Mouse (Mus musculus): ENCODE results near the gene Lrrc32. TPM values are rescaled to one million over a fixed set of nuclear protein-coding genes. Genes with fewer than 3 reads are reported as not detected.

Gene Lrrc32
- polyA plus RNA-seq, 1 experiment, result 11.2 TPM

DNA sequence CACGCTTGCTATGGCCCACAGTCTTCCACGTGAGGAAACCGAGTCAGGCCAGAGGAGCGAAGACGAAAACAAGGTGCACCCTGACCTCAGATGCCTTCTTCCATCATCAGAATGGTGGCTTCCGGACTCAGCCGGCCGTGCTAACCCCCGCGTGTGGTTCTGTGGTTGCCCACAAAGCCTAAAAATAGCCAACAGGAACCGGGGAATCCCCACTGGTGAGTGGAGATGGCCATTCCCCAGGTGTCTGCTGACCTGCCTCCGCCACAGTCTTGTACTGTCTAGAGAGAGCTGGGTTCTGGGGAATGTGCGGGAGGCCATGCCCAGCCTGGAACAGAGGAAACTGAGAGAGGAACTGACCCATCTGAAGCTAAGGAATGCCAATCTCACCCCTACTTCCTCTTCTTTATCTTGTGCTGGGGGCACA is 45.4 kb downstream of the Lrrc32 start:
- 13% methylated on average over 13 of the region's 13 CpGs for WGBS
- Histone ChIP-seq H3K27me3 (ENCODE audit: control insufficient read depth, insufficient read depth, low read length) (no peaks in the 10 kb centered on the region), H3K36me3 (ENCODE audit: control insufficient read depth, insufficient read depth, low read length) (no peaks in the 10 kb centered on the region), H3K4me1 (ENCODE audit: control insufficient read depth, insufficient read depth, insufficient read length) (peaks cover 31% of the 10 kb centered on the region; the same call in 1 of the 2 replicates), H3K4me3 (ENCODE audit: extremely low read depth, insufficient read depth, insufficient read length) (no peak overlapping the region; the same call in 1 of the 2 replicates), H3K27ac (ENCODE audit: insufficient read depth, low read length) (no peak overlapping the region)
- TF ChIP-seq CTCF (IDR thresholded peaks at IDR 0.05; ENCODE audit: extremely low read depth, insufficient read depth, insufficient read length, insufficient replicate concordance) (no peak), POLR2A (IDR thresholded peaks at IDR 0.05; ENCODE audit: low read depth, low read length) (no peak)
- peak; percentile 57 to 76 for DNase-seq (ENCODE audit: low read depth in 1 of 2, low spot score in 2 of 2)

DNA sequence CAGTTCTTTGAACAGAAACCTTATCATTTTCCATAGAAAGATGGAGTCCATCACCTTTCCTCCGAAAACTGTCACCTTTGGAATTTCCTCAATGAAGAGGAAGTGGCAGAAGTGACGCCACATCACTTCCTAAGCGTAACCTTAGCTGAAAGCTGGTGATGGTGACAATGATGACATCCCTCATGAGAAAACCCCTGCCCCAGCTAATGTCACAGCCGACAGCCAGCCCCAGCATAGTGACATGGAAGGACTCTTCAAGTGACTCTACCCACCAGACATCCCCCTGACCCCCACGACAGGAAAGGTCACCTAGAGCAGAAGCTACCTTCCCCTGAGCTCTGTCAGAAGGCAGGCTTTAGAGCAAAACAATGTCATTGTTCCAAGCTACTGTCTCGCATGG is 46.1 kb downstream of the Lrrc32 start:
- no peak overlapping the region for H3K4me3 ChIP-seq (ENCODE audit: extremely low read depth, insufficient read depth, insufficient read length)
- no peaks in the 10 kb centered on the region for H3K27me3 ChIP-seq (ENCODE audit: control insufficient read depth, insufficient read depth, low read length)
- WGBS, result 63% methylated on average over 6 of the region's 6 CpGs
- H3K27ac ChIP-seq (ENCODE audit: insufficient read depth, low read length), result no peak overlapping the region
- H3K36me3 ChIP-seq (ENCODE audit: control insufficient read depth, insufficient read depth, low read length), result no peaks in the 10 kb centered on the region
- peaks cover 31% of the 10 kb centered on the region; the same call in 1 of the 2 replicates for H3K4me1 ChIP-seq (ENCODE audit: control insufficient read depth, insufficient read depth, insufficient read length)
- DNase-seq (ENCODE audit: low read depth in 1 of 2, low spot score in 2 of 2), result no peak
- TF ChIP-seq CTCF (IDR thresholded peaks at IDR 0.05; ENCODE audit: extremely low read depth, insufficient read depth, insufficient read length, insufficient replicate concordance) (no peak), POLR2A (IDR thresholded peaks at IDR 0.05; ENCODE audit: low read depth, low read length) (no peak)

DNA sequence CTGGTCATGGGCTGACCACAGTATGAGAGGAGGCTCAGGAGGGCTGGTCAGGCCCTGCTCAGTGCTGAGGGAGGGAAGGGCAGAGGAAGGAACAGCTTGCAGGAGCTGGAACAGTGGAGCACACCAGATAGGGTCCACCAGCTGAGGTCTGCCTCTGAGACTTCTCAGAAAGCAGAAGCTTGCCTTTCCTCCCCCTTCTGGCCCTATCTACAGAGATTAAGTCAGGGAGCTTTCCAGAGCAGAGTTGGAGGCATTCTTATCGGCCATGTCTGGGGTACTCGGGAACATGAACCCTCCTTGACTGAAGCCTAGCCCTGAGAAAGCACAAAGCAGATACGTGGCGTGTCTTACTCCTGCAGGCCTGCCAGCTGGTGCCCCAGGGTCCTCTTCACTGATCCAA is 46.8 kb downstream of the Lrrc32 start:
- Histone ChIP-seq H3K27ac (ENCODE audit: insufficient read depth, low read length) (no peak overlapping the region), H3K27me3 (ENCODE audit: control insufficient read depth, insufficient read depth, low read length) (no peaks in the 10 kb centered on the region), H3K4me1 (ENCODE audit: control insufficient read depth, insufficient read depth, insufficient read length) (peaks cover 31% of the 10 kb centered on the region; the same call in 1 of the 2 replicates), H3K4me3 (ENCODE audit: extremely low read depth, insufficient read depth, insufficient read length) (no peak overlapping the region), H3K36me3 (ENCODE audit: control insufficient read depth, insufficient read depth, low read length) (no peaks in the 10 kb centered on the region)
- no peak for TF ChIP-seq CTCF (IDR thresholded peaks at IDR 0.05; ENCODE audit: extremely low read depth, insufficient read depth, insufficient read length, insufficient replicate concordance)
- TF ChIP-seq POLR2A (IDR thresholded peaks at IDR 0.05; ENCODE audit: low read depth, low read length), result no peak
- no peak for DNase-seq (ENCODE audit: low read depth in 1 of 2, low spot score in 2 of 2)
- WGBS, result 72% methylated on average over 4 of the region's 4 CpGs

DNA sequence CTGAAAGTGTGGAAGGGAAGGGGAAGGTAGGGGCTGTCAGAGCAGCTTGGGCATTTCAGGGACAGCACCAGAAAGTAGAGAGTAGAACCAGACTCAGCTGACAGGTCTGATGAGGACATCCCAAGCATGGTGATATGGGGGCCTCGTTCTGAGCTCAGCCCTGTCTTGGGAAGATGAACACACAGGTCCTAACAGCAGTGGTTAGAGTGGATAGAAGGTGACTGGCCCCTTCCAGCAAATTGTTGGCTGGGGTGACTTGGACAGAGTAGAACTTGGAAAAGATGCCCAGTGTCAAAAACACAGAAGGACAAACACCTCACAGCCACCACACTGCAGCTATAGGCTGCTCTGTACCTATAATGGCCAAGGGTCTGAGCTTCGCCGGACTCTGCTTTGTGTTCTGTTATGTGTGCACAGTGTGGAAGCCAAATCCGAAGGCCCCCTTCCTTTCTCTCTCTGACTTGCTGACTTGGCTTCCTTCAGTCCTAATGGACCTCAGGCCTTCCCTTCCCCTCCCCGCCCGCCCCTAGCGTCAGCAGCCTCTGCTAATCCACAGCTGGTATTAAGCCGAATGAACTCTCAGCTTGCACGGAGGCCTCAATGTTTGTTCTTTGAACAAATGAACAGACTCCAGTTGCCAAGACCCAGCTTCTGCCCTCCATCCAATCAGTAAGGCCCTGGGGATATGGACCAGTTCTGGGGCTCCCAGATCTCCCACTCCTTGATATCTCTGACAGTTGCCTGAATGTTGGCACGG is 48.3 kb downstream of the Lrrc32 start:
- no peak overlapping the region for H3K4me3 ChIP-seq (ENCODE audit: extremely low read depth, insufficient read depth, insufficient read length)
- WGBS, result 82% methylated on average over 9 of the region's 10 CpGs
- no peak for DNase-seq (ENCODE audit: low read depth in 1 of 2, low spot score in 2 of 2)
- no peaks in the 10 kb centered on the region for H3K27me3 ChIP-seq (ENCODE audit: control insufficient read depth, insufficient read depth, low read length)
- TF ChIP-seq CTCF (IDR thresholded peaks at IDR 0.05; ENCODE audit: extremely low read depth, insufficient read depth, insufficient read length, insufficient replicate concordance), result no peak
- no peak for TF ChIP-seq POLR2A (IDR thresholded peaks at IDR 0.05; ENCODE audit: low read depth, low read length)
- H3K36me3 ChIP-seq (ENCODE audit: control insufficient read depth, insufficient read depth, low read length), result no peaks in the 10 kb centered on the region
- no peak overlapping the region for H3K27ac ChIP-seq (ENCODE audit: insufficient read depth, low read length)
- H3K4me1 ChIP-seq (ENCODE audit: control insufficient read depth, insufficient read depth, insufficient read length), result peaks cover 26% of the 10 kb centered on the region; the same call in 1 of the 2 replicates

DNA sequence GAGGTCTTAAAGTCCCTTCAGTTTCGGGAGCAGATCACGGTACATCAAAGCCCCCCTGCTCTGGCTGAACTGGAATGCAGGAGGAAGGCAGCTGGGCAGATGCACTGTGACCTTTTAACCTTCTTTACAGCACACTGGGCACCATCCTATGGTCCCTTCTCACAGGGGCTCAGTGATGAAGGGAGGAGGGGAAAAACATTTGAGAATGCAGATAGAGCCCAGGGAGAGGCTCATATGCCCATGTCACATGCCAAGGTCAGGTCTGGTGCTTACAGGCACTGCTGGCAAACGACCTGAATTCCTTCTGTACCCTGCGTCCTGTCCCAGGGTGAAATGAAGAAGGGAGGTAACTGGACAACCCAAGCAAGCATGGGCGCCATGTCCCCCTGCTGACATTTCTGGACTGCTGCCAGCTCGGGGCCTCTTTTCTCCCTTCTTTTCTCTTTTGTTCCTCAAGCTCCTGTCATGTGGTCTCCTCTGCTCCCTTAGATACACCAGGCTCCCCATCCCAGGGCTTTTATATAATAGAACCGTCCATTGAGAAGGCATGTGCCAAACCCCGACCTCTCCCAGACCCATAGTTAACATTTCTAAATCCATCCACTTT is 49.0 kb downstream of the Lrrc32 start:
- no peaks in the 10 kb centered on the region for H3K36me3 ChIP-seq (ENCODE audit: control insufficient read depth, insufficient read depth, low read length)
- no peaks in the 10 kb centered on the region for H3K27me3 ChIP-seq (ENCODE audit: control insufficient read depth, insufficient read depth, low read length)
- peaks cover 26% of the 10 kb centered on the region; the same call in 1 of the 2 replicates for H3K4me1 ChIP-seq (ENCODE audit: control insufficient read depth, insufficient read depth, insufficient read length)
- WGBS, result 82% methylated on average over 8 of the region's 8 CpGs
- H3K27ac ChIP-seq (ENCODE audit: insufficient read depth, low read length), result no peak overlapping the region
- DNase-seq (ENCODE audit: low read depth in 1 of 2, low spot score in 2 of 2), result no peak
- TF ChIP-seq POLR2A (IDR thresholded peaks at IDR 0.05; ENCODE audit: low read depth, low read length) (no peak), CTCF (IDR thresholded peaks at IDR 0.05; ENCODE audit: extremely low read depth, insufficient read depth, insufficient read length, insufficient replicate concordance) (no peak)
- H3K4me3 ChIP-seq (ENCODE audit: extremely low read depth, insufficient read depth, insufficient read length), result no peak overlapping the region

DNA sequence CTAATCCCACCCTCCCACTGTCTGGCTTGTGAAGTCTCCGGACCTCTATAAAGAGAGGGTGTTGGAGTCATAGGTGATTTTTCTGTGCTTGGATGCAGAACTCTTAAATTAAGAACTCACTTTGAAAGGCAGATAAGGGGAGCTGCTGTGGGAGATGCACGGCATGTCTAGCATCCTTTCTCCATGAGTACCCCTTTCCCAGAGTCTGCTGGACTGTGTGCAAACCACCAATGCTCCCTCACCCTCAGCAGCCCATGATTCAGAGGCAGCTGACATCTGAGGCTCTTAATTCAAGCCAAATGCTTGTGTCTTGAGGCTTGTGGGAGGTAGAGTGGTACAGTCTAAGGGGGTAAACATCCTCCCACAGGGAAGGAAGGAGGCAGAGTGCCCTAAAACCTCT is 51.8 kb downstream of the Lrrc32 start:
- H3K36me3 ChIP-seq (ENCODE audit: control insufficient read depth, insufficient read depth, low read length), result no peaks in the 10 kb centered on the region
- no peak overlapping the region for H3K4me3 ChIP-seq (ENCODE audit: extremely low read depth, insufficient read depth, insufficient read length)
- no peak for DNase-seq (ENCODE audit: low read depth in 1 of 2, low spot score in 2 of 2)
- TF ChIP-seq POLR2A (IDR thresholded peaks at IDR 0.05; ENCODE audit: low read depth, low read length) (no peak), CTCF (IDR thresholded peaks at IDR 0.05; ENCODE audit: extremely low read depth, insufficient read depth, insufficient read length, insufficient replicate concordance) (no peak)
- H3K27ac ChIP-seq (ENCODE audit: insufficient read depth, low read length), result no peak overlapping the region
- 87% methylated on average over 2 of the region's 2 CpGs for WGBS
- no peaks in the 10 kb centered on the region for H3K27me3 ChIP-seq (ENCODE audit: control insufficient read depth, insufficient read depth, low read length)
- H3K4me1 ChIP-seq (ENCODE audit: control insufficient read depth, insufficient read depth, insufficient read length), result peaks cover 5% of the 10 kb centered on the region; the same call in 1 of the 2 replicates

DNA sequence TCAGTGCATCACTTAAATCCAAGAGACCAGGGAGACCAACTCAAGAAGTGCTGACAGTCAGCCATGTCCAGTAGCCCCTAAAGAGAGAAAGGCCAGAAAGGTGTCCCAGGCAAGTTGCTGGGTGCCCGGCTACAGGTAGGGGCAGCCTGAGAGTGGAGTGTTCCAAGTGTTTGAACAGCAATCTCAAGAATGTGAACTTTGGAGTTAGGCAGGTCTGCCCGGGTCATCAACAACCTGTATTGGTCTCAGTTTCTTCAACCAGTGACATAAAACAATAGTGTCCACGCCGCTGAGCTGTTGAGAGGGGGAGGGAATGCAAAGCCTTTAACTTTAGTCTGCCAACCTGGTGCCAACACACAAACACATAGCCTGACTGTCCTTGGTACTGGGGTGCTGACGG is 52.5 kb downstream of the Lrrc32 start:
- no peak overlapping the region for H3K27ac ChIP-seq (ENCODE audit: insufficient read depth, low read length)
- no peaks in the 10 kb centered on the region; the same call in 1 of the 2 replicates for H3K4me1 ChIP-seq (ENCODE audit: control insufficient read depth, insufficient read depth, insufficient read length)
- no peaks in the 10 kb centered on the region for H3K27me3 ChIP-seq (ENCODE audit: control insufficient read depth, insufficient read depth, low read length)
- 95% methylated on average over 5 of the region's 5 CpGs for WGBS
- no peaks in the 10 kb centered on the region for H3K36me3 ChIP-seq (ENCODE audit: control insufficient read depth, insufficient read depth, low read length)
- H3K4me3 ChIP-seq (ENCODE audit: extremely low read depth, insufficient read depth, insufficient read length), result no peak overlapping the region
- TF ChIP-seq POLR2A (IDR thresholded peaks at IDR 0.05; ENCODE audit: low read depth, low read length) (no peak), CTCF (IDR thresholded peaks at IDR 0.05; ENCODE audit: extremely low read depth, insufficient read depth, insufficient read length, insufficient replicate concordance) (no peak)
- DNase-seq (ENCODE audit: low read depth in 1 of 2, low spot score in 2 of 2), result no peak
